28 mouse cellular contexts compared by ENCODE assay signal in genomic region chr1:69798948-69799565, GRCm38 (mm10). TPM values are rescaled to one million over a fixed set of nuclear protein-coding genes. Genes with fewer than 3 reads are reported as not detected.
"Had no signal": no experiment of that assay in that cellular context is flagged by ENCODE, and none has a peak within 500 bp of the region (broad histone marks: within the 10 kb centered on the region; RNA-seq: fewer than 3 reads in every experiment).

No protein-coding gene starts in this region.

- DNase-seq: kidney, adult 11 months; kidney, adult 8-10 months; kidney, postnatal 10 days; kidney, postnatal 36 days; layer of hippocampus, postnatal 36 days; liver; lung, adult 18-20 months; lung, postnatal 10 days; lung, postnatal 36 days; retina, postnatal 1 day; right cerebral cortex, postnatal 14 days; thymus, adult 2 months; thymus, postnatal 14 days; thymus, postnatal 4 days had no signal

- H3K4me3 ChIP-seq: intestine, embryonic 15.5 days; kidney, embryonic 15.5 days; limb, embryonic 10.5 days; limb, embryonic 13.5 days; liver, embryonic 12.5 days; liver, embryonic 15.5 days; lung, embryonic 15.5 days; megakaryocyte, embryonic 14.5 days; midbrain, embryonic 10.5 days; midbrain, embryonic 13.5 days; myocyte; neural tube, embryonic 13.5 days had no signal

- H3K27ac ChIP-seq: intestine, embryonic 15.5 days; kidney, embryonic 15.5 days; limb, embryonic 10.5 days; limb, embryonic 13.5 days; liver, embryonic 12.5 days; liver, embryonic 15.5 days; lung, embryonic 15.5 days; midbrain, embryonic 10.5 days; midbrain, embryonic 13.5 days; neural tube, embryonic 13.5 days had no signal

RNA-seq across cellular contexts. Expression of gene Spag16, which starts 27.7 kb away (rescaled TPM):
- total RNA-seq: monocyte, adult 5-6 weeks; neutrophil, adult 5-6 weeks had no signal
